Comparison of ENCODE assay signal across 50 mouse cellular contexts in the genomic region with DNA sequence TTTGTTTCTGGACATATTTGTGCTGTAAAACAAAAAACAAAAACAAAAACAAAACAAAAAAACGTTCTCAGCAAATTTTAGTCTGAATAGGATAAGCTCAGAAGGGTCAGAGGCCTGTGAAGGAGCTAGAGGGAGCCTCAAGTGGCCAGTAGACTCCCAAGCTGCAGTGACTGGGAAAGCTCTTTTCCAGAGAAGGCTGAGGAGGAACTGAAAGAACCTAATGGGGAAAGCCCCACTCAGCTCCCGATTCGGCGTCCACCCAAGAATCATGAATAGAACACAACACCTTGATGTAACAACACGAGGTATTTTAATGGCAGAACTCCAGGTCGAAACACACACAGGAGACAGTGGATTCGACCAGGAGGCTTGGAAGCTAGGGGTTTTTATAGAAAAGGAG. TPM values are rescaled to one million over a fixed set of nuclear protein-coding genes. Genes with fewer than 3 reads are reported as not detected.
"Had no signal": no experiment of that assay in that cellular context is flagged by ENCODE, and none has a peak within 500 bp of the region (broad histone marks: within the 10 kb centered on the region; RNA-seq: fewer than 3 reads in every experiment).

No protein-coding gene starts in this region.

- H3K36me3 ChIP-seq: heart, embryonic 10.5 days; heart, embryonic 12.5 days; heart, embryonic 13.5 days; heart, embryonic 15.5 days; hindbrain, embryonic 10.5 days; hindbrain, embryonic 12.5 days; hindbrain, embryonic 13.5 days; hindbrain, embryonic 15.5 days; intestine, embryonic 15.5 days; kidney, embryonic 15.5 days had no signal

- H3K27me3 ChIP-seq: heart, embryonic 12.5 days; heart, embryonic 13.5 days; heart, embryonic 15.5 days; hindbrain, embryonic 12.5 days; hindbrain, embryonic 13.5 days; hindbrain, embryonic 15.5 days; intestine, embryonic 15.5 days; kidney, embryonic 15.5 days had no signal

- H3K4me3 ChIP-seq: heart, embryonic 10.5 days; heart, embryonic 12.5 days; heart, embryonic 13.5 days; heart, embryonic 15.5 days; hindbrain, embryonic 10.5 days; hindbrain, embryonic 12.5 days; hindbrain, embryonic 13.5 days; hindbrain, embryonic 15.5 days; intestine, embryonic 15.5 days; kidney, embryonic 15.5 days; layer of hippocampus, adult 2 months had no signal

- H3K4me1 ChIP-seq: heart, embryonic 10.5 days; heart, embryonic 12.5 days; heart, embryonic 13.5 days; heart, embryonic 15.5 days; hindbrain, embryonic 10.5 days; hindbrain, embryonic 12.5 days; hindbrain, embryonic 13.5 days; hindbrain, embryonic 15.5 days; intestine, embryonic 15.5 days; kidney, embryonic 15.5 days had no signal

- H3K4me2 ChIP-seq: heart, embryonic 11.5 days; heart, embryonic 12.5 days; heart, embryonic 13.5 days; heart, embryonic 15.5 days; hindbrain, embryonic 12.5 days; hindbrain, embryonic 13.5 days; hindbrain, embryonic 14.5 days; hindbrain, embryonic 15.5 days; intestine, embryonic 15.5 days; kidney, embryonic 15.5 days had no signal

- H3K9me3 ChIP-seq: heart, embryonic 10.5 days; heart, embryonic 15.5 days; hindbrain, embryonic 10.5 days; hindbrain, embryonic 12.5 days; hindbrain, embryonic 13.5 days; hindbrain, embryonic 15.5 days; intestine, embryonic 15.5 days; kidney, embryonic 15.5 days had no signal

- H3K9ac ChIP-seq: heart, embryonic 12.5 days; heart, embryonic 13.5 days; heart, embryonic 15.5 days; hindbrain, embryonic 12.5 days; hindbrain, embryonic 13.5 days; hindbrain, embryonic 14.5 days; hindbrain, embryonic 15.5 days; intestine, embryonic 15.5 days; kidney, embryonic 15.5 days had no signal

- H3K27ac ChIP-seq: heart, embryonic 10.5 days; heart, embryonic 13.5 days; heart, embryonic 15.5 days; hindbrain, embryonic 10.5 days; hindbrain, embryonic 12.5 days; hindbrain, embryonic 13.5 days; hindbrain, embryonic 14.5 days; hindbrain, embryonic 15.5 days; hindbrain, postnatal 0 days; intestine, embryonic 15.5 days; kidney, embryonic 15.5 days; kidney, postnatal 0 days; layer of hippocampus, adult 2 months had no signal

- DNase-seq: heart, postnatal 10 days; heart, postnatal 14 days; heart, postnatal 36 days; heart, postnatal 4 days; kidney, adult 11 months; kidney, adult 18-20 months; kidney, adult 2 months; kidney, adult 8-10 months; kidney, adult 9 months; kidney, postnatal 10 days; kidney, postnatal 14 days; kidney, postnatal 25 days; kidney, postnatal 36 days; kidney, postnatal 4 days; layer of hippocampus, adult 9-11 months; layer of hippocampus, postnatal 36 days had no signal

RNA-seq across cellular contexts. Expression of a gene that starts 0.7 kb away (rescaled TPM):
- total RNA-seq: heart, postnatal 10 days; heart, postnatal 14 days; heart, postnatal 25 days; heart, postnatal 36 days; heart, postnatal 4 days; hematopoietic stem cell, adult 5-6 weeks; hindbrain, postnatal 0 days; layer of hippocampus, adult 18-20 months; layer of hippocampus, adult 2 months; layer of hippocampus, adult 8-10 months; layer of hippocampus, postnatal 10 days; layer of hippocampus, postnatal 14 days; layer of hippocampus, postnatal 25 days; layer of hippocampus, postnatal 36 days had no signal
- polyA plus RNA-seq: heart, embryonic 10.5 days; heart, embryonic 11.5 days; heart, embryonic 12.5 days; heart, embryonic 13.5 days; heart, embryonic 14.5 days; heart, embryonic 15.5 days; heart, embryonic 16.5 days; heart, postnatal 0 days; hindbrain, embryonic 10.5 days; hindbrain, embryonic 11.5 days; hindbrain, embryonic 12.5 days; hindbrain, embryonic 13.5 days; hindbrain, embryonic 14.5 days; hindbrain, embryonic 15.5 days; hindbrain, embryonic 16.5 days; hindbrain, postnatal 0 days; inflammation-experienced regulatory T-cells, adult 6 months; intestine, embryonic 14.5 days; intestine, embryonic 15.5 days; intestine, embryonic 16.5 days; intestine, postnatal 0 days; kidney, embryonic 14.5 days; kidney, embryonic 15.5 days; kidney, embryonic 16.5 days; kidney, postnatal 0 days; large intestine, adult 2 months had no signal

RNA-seq across cellular contexts. Expression of a gene that starts 23.5 kb away (rescaled TPM):
- total RNA-seq: heart, postnatal 10 days; heart, postnatal 14 days; heart, postnatal 25 days; heart, postnatal 36 days; heart, postnatal 4 days; hematopoietic stem cell, adult 5-6 weeks; layer of hippocampus, adult 18-20 months; layer of hippocampus, adult 2 months; layer of hippocampus, adult 8-10 months; layer of hippocampus, postnatal 10 days; layer of hippocampus, postnatal 14 days; layer of hippocampus, postnatal 25 days; layer of hippocampus, postnatal 36 days had no signal
- polyA plus RNA-seq: heart, embryonic 10.5 days; heart, embryonic 11.5 days; heart, embryonic 12.5 days; heart, embryonic 13.5 days; heart, embryonic 14.5 days; heart, embryonic 15.5 days; heart, embryonic 16.5 days; heart, postnatal 0 days; hindbrain, embryonic 10.5 days; hindbrain, embryonic 11.5 days; hindbrain, embryonic 12.5 days; hindbrain, embryonic 13.5 days; hindbrain, embryonic 14.5 days; hindbrain, embryonic 15.5 days; hindbrain, embryonic 16.5 days; hindbrain, postnatal 0 days; inflammation-experienced regulatory T-cells, adult 6 months; intestine, embryonic 14.5 days; intestine, embryonic 15.5 days; intestine, embryonic 16.5 days; intestine, postnatal 0 days; kidney, adult 2 months; kidney, embryonic 14.5 days; kidney, embryonic 15.5 days; kidney, embryonic 16.5 days; kidney, postnatal 0 days had no signal

RNA-seq across cellular contexts. Expression of a gene that starts 36.9 kb away (rescaled TPM):
- total RNA-seq: heart, postnatal 10 days; heart, postnatal 14 days; heart, postnatal 25 days; heart, postnatal 36 days; heart, postnatal 4 days; hematopoietic stem cell, adult 5-6 weeks had no signal
- polyA plus RNA-seq: heart, embryonic 10.5 days; heart, embryonic 11.5 days; heart, embryonic 12.5 days; heart, embryonic 13.5 days; heart, embryonic 14.5 days; heart, embryonic 15.5 days; heart, embryonic 16.5 days; heart, postnatal 0 days; hindbrain, embryonic 10.5 days; hindbrain, embryonic 11.5 days; hindbrain, embryonic 12.5 days; hindbrain, embryonic 13.5 days; hindbrain, embryonic 14.5 days; inflammation-experienced regulatory T-cells, adult 6 months; intestine, embryonic 14.5 days; intestine, embryonic 15.5 days; intestine, embryonic 16.5 days; intestine, postnatal 0 days; kidney, adult 2 months; kidney, embryonic 14.5 days; kidney, embryonic 15.5 days; kidney, embryonic 16.5 days; kidney, postnatal 0 days had no signal

RNA-seq across cellular contexts. Expression of a gene that starts 37.0 kb away (rescaled TPM):
- total RNA-seq: heart, postnatal 10 days; heart, postnatal 14 days; heart, postnatal 25 days; heart, postnatal 36 days; heart, postnatal 4 days; hematopoietic stem cell, adult 5-6 weeks; hindbrain, postnatal 0 days; layer of hippocampus, adult 2 months; layer of hippocampus, postnatal 36 days had no signal
- polyA plus RNA-seq: heart, embryonic 10.5 days; heart, embryonic 11.5 days; heart, embryonic 12.5 days; heart, embryonic 13.5 days; heart, embryonic 14.5 days; heart, embryonic 15.5 days; heart, embryonic 16.5 days; heart, postnatal 0 days; hindbrain, embryonic 10.5 days; hindbrain, embryonic 11.5 days; hindbrain, embryonic 12.5 days; hindbrain, embryonic 13.5 days; hindbrain, embryonic 14.5 days; hindbrain, embryonic 15.5 days; hindbrain, embryonic 16.5 days; inflammation-experienced regulatory T-cells, adult 6 months; intestine, embryonic 14.5 days; intestine, embryonic 15.5 days; intestine, embryonic 16.5 days; intestine, postnatal 0 days; kidney, adult 2 months; kidney, embryonic 14.5 days; kidney, embryonic 15.5 days; kidney, embryonic 16.5 days; kidney, postnatal 0 days; large intestine, adult 2 months had no signal

RNA-seq across cellular contexts. Expression of a gene that starts 38.2 kb away (rescaled TPM):
- total RNA-seq: hematopoietic stem cell, adult 5-6 weeks had no signal
- polyA plus RNA-seq: inflammation-experienced regulatory T-cells, adult 6 months had no signal
